ENCODE assay signal across 9 mouse cellular contexts in the genomic region with DNA sequence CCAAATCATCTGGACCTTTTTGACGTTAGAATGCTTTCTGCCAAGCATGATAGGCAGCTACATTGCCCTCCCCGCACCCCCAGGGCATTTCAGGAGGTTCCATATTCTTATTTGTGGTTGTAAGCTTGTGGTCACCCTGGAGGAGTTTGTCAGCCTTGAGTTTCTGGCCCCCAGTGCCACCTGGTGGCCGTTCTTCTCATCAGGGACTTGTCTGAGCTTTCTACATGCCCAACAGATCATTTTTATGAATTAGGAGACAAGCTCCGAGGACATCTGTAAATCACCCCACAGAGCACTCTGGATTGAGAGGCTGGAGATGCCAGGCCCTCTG. TPM values are rescaled to one million over a fixed set of nuclear protein-coding genes. Genes with fewer than 3 reads are reported as not detected.
DNase-seq lines count a peak whose midpoint lies in the region; ATAC-seq lines count a peak whose summit lies in the region.
"Had no signal": no experiment of that assay in that cellular context is flagged by ENCODE, and none has a peak within 500 bp of the region (broad histone marks: within the 10 kb centered on the region; RNA-seq: fewer than 3 reads in every experiment).

No protein-coding gene starts in this region.

- peaks cover 24% of the 10 kb centered on the region for H3K27me3 ChIP-seq in midbrain, embryonic 10.5 days (ENCODE audit: low read depth, poor library complexity, severe bottlenecking)
- H3K27me3 ChIP-seq in midbrain, embryonic 15.5 days (replicated peaks), result no peaks in the 10 kb centered on the region
- H3K27me3 ChIP-seq: embryonic facial prominence, embryonic 13.5 days had no signal

- H3K27ac ChIP-seq in midbrain, embryonic 10.5 days (replicated peaks), result no peak overlapping the region
- H3K27ac ChIP-seq in midbrain, embryonic 15.5 days, result no peak overlapping the region
- H3K27ac ChIP-seq: embryonic facial prominence, embryonic 13.5 days had no signal

- H3K9me3 ChIP-seq in midbrain, embryonic 10.5 days (replicated peaks), result no peaks in the 10 kb centered on the region
- 0 out of 2 replicates have a peak, but pooled peaks cover 2% of the 10 kb centered on the region for H3K9me3 ChIP-seq in midbrain, embryonic 15.5 days
- H3K9me3 ChIP-seq: embryonic facial prominence, embryonic 13.5 days had no signal

- peak; percentile 37 for DNase-seq in midbrain, embryonic 10.5 days (ENCODE audit: low spot score)
- peak; percentile 75 for DNase-seq in adrenal gland, adult 2 months
- peak; percentile 56 for DNase-seq in embryo, embryonic 11 days
- DNase-seq in left cerebral cortex, postnatal 4 days, result peak; percentile 75
- peak; percentile 77 for DNase-seq in retina, postnatal 1 day

- H3K4me1 ChIP-seq in midbrain, embryonic 10.5 days, result peaks cover 15% of the 10 kb centered on the region
- H3K4me1 ChIP-seq in midbrain, embryonic 15.5 days, result no peaks in the 10 kb centered on the region

- no peak for ATAC-seq in midbrain, embryonic 15.5 days (replicated peaks)
- ATAC-seq in hematopoietic stem cell, adult 5-6 weeks (replicated peaks in 1 of 2; ENCODE audit: insufficient read depth in 1 of 2, low FRiP score in 2 of 2, low TSS enrichment in 1 of 2, low read depth in 1 of 2, poor library complexity in 2 of 2, severe bottlenecking in 2 of 2), result peak; percentile 74 to 83
- no peak for ATAC-seq in monocyte, adult 5-6 weeks (replicated peaks; ENCODE audit: insufficient number of reproducible peaks, low FRiP score, low TSS enrichment, poor library complexity, severe bottlenecking)

- no peak overlapping the region for H3K4me2 ChIP-seq in midbrain, embryonic 15.5 days
- H3K4me2 ChIP-seq: embryonic facial prominence, embryonic 13.5 days had no signal

- H3K9ac ChIP-seq in midbrain, embryonic 15.5 days, result no peak overlapping the region
- H3K9ac ChIP-seq: embryonic facial prominence, embryonic 13.5 days had no signal

- intact Hi-C loops in left cerebral cortex, postnatal 4 days (cut with DNase I), result loop anchor here (5.0 kb wide), 1 partner anchor 184 kb away; no protein-coding TSS in a partner anchor

- no peak overlapping the region for H3K4me3 ChIP-seq in midbrain, embryonic 10.5 days
- H3K4me3 ChIP-seq in midbrain, embryonic 15.5 days, result no peak overlapping the region
- H3K4me3 ChIP-seq: embryonic facial prominence, embryonic 13.5 days had no signal

- no peaks in the 10 kb centered on the region for H3K36me3 ChIP-seq in midbrain, embryonic 10.5 days
- H3K36me3 ChIP-seq in midbrain, embryonic 15.5 days (replicated peaks), result no peaks in the 10 kb centered on the region
- H3K36me3 ChIP-seq: embryonic facial prominence, embryonic 13.5 days had no signal

- WGBS in midbrain, embryonic 10.5 days, result 60% methylated on average over 4 of the region's 4 CpGs
- 54% methylated on average over 4 of the region's 4 CpGs for WGBS in midbrain, embryonic 15.5 days

RNA-seq across cellular contexts. Expression of a gene that starts 19.9 kb away (rescaled TPM):
- not detected in 2 replicates for polyA plus RNA-seq in midbrain, embryonic 10.5 days (2016; fragmentation: Nextera tagmentation; extraction: Ambion mirVana)
- polyA plus RNA-seq in midbrain, embryonic 15.5 days (2015; fragmentation: Nextera tagmentation; extraction: Ambion mirVana), result not detected in 2 replicates
- not detected for total RNA-seq in adrenal gland, adult 2 months (2021)
- polyA plus RNA-seq in adrenal gland, adult 2 months (2012; rRNA removed), result not detected in 2 replicates
- total RNA-seq in hematopoietic stem cell, adult 5-6 weeks (2017), result not detected in 2 replicates
- not detected for total RNA-seq in left cerebral cortex, postnatal 4 days (2021)
- total RNA-seq in monocyte, adult 5-6 weeks (2017), result not detected in 3 replicates
- polyA plus RNA-seq: embryonic facial prominence, embryonic 13.5 days had no signal

RNA-seq across cellular contexts. Expression of a gene that starts 23.9 kb away (rescaled TPM):
- polyA plus RNA-seq in midbrain, embryonic 10.5 days (2016; fragmentation: Nextera tagmentation; extraction: Ambion mirVana), result not detected in 2 replicates
- not detected in 2 replicates for polyA plus RNA-seq in midbrain, embryonic 15.5 days (2015; fragmentation: Nextera tagmentation; extraction: Ambion mirVana)
- under 1 TPM in 1 of 2 experiments, not detected in 1; 0.17 TPM for total RNA-seq in adrenal gland, adult 2 months (2021)
- polyA plus RNA-seq in adrenal gland, adult 2 months (2012; rRNA removed), result not detected in 2 replicates
- not detected in 2 replicates for total RNA-seq in hematopoietic stem cell, adult 5-6 weeks (2017)
- total RNA-seq in left cerebral cortex, postnatal 4 days (2021), result not detected
- total RNA-seq in monocyte, adult 5-6 weeks (2017), result not detected in 3 replicates
- polyA plus RNA-seq: embryonic facial prominence, embryonic 13.5 days had no signal

RNA-seq across cellular contexts. Expression of a gene that starts 49.2 kb away (rescaled TPM):
- not detected in 2 replicates for polyA plus RNA-seq in midbrain, embryonic 10.5 days (2016; fragmentation: Nextera tagmentation; extraction: Ambion mirVana)
- polyA plus RNA-seq in midbrain, embryonic 15.5 days (2015; fragmentation: Nextera tagmentation; extraction: Ambion mirVana), result not detected in 2 replicates
- total RNA-seq in adrenal gland, adult 2 months (2021), result 1 to 10 TPM in 1 of 2 experiments, under 1 TPM in 1; 0.55 to 6.3 TPM
- polyA plus RNA-seq in adrenal gland, adult 2 months (2012; rRNA removed), result 0.06 TPM in 1 of 2 replicates, not detected in the other
- not detected in 2 replicates for total RNA-seq in hematopoietic stem cell, adult 5-6 weeks (2017)
- not detected for total RNA-seq in left cerebral cortex, postnatal 4 days (2021)
- total RNA-seq in monocyte, adult 5-6 weeks (2017), result not detected in 3 replicates
- polyA plus RNA-seq: embryonic facial prominence, embryonic 13.5 days had no signal

Comparison
In these comparisons a context has a peak if more than half of its experiments do, and no peak if none do; other contexts are left out.
1. ATAC-seq: peak in hematopoietic stem cell, adult 5-6 weeks (2 of 2); none in midbrain, embryonic 15.5 days (single experiment) and monocyte, adult 5-6 weeks (single experiment).
2. Peak in every context shown above with its lines, with median percentiles within 50 percentile points of each other: DNase-seq.